Mouse (Mus musculus) myocyte (in vitro differentiated cells): Measurements from ENCODE around the gene Vps35l. TPM values are rescaled to one million over a fixed set of nuclear protein-coding genes. Genes with fewer than 3 reads are reported as not detected.

Experiments
- H3K27me3 ChIP-seq: one replicate; pipeline ENCODE4 v1.6.1; 2011; ENCODE audit not compliant: control insufficient read depth, insufficient read depth, insufficient read length
- H3K36me3 ChIP-seq: one replicate; pipeline ENCODE4 v1.6.1; 2011; ENCODE audit not compliant: control insufficient read depth, insufficient read depth
- H3K4me2 ChIP-seq: one replicate; pipeline ENCODE4 v1.6.1; 2011; ENCODE audit warnings: low read depth, control low read depth
- H3K4me3 ChIP-seq: one replicate; pipeline ENCODE4 v1.5.1; 2011; ENCODE audit warnings: mild to moderate bottlenecking, control low read depth, moderate library complexity
- H3K79me2 ChIP-seq: one replicate; pipeline ENCODE4 v1.6.1; 2011; ENCODE audit not compliant: control insufficient read depth, insufficient read depth
- H3ac ChIP-seq: one replicate; pipeline ENCODE4 v1.6.1; 2011; ENCODE audit not compliant: control insufficient read depth, insufficient read length
- CEBPB ChIP-seq: IDR thresholded peaks from 2 replicates; pipeline ENCODE4 v1.6.1; 2011; ENCODE audit warnings: mild to moderate bottlenecking, moderate library complexity; ENCODE audit not compliant: poor library complexity, insufficient read depth, severe bottlenecking
- E2F4 ChIP-seq: IDR thresholded peaks from one replicate; pipeline ENCODE4 v1.6.1; 2011; ENCODE audit warnings: mild to moderate bottlenecking, control low read depth, moderate library complexity; ENCODE audit not compliant: insufficient read depth
- MAX ChIP-seq: IDR thresholded peaks from one replicate; pipeline ENCODE4 v1.6.1; 2011; ENCODE audit warnings: low read depth, mild to moderate bottlenecking, control low read depth
- MYOD1 ChIP-seq, 3 experiments: IDR thresholded peaks; one replicate each; pipeline ENCODE4 v1.6.1; 2011; ENCODE audit warnings: control low read depth in 2 of 3, low read depth in 2 of 3, mild to moderate bottlenecking in 2 of 3, moderate library complexity in 1 of 3; ENCODE audit not compliant: insufficient read length in 2 of 3, control insufficient read depth in 1 of 3
- MYOG ChIP-seq, 3 experiments: IDR thresholded peaks; one replicate each; pipeline ENCODE4 v1.6.1; 2011; ENCODE audit warnings: control low read depth in 2 of 3, low read depth in 2 of 3, mild to moderate bottlenecking in 2 of 3; ENCODE audit not compliant: insufficient read length in 2 of 3, control insufficient read depth in 1 of 3, insufficient read depth in 1 of 3
- POLR2A ChIP-seq: IDR thresholded peaks from one replicate; pipeline ENCODE4 v1.6.1; 2011; ENCODE audit warnings: low read depth, mild to moderate bottlenecking, control low read depth, moderate library complexity; ENCODE audit not compliant: insufficient read length
- POLR2AphosphoS2 ChIP-seq: IDR thresholded peaks from one replicate; pipeline ENCODE4 v1.6.1; 2011; ENCODE audit warnings: low read depth, control low read depth; ENCODE audit not compliant: insufficient read length
- REST ChIP-seq: IDR thresholded peaks from one replicate; pipeline ENCODE4 v1.6.1; 2011; ENCODE audit warnings: mild to moderate bottlenecking, control low read depth, moderate library complexity; ENCODE audit not compliant: insufficient read depth, insufficient read length
- SRF ChIP-seq: IDR thresholded peaks from one replicate; pipeline ENCODE4 v1.6.1; 2011; ENCODE audit warnings: low read depth; ENCODE audit not compliant: control insufficient read depth, insufficient read length
- TCF12 ChIP-seq: IDR thresholded peaks from one replicate; pipeline ENCODE4 v1.6.1; 2011; ENCODE audit warnings: mild to moderate bottlenecking, control low read depth; ENCODE audit not compliant: poor library complexity, insufficient read depth, severe bottlenecking
- TCF3 ChIP-seq: IDR thresholded peaks from one replicate; pipeline ENCODE4 v1.6.1; 2011; ENCODE audit warnings: low read depth, control low read depth; ENCODE audit not compliant: insufficient read length
- USF1 ChIP-seq: IDR thresholded peaks from one replicate; pipeline ENCODE4 v1.6.1; 2011; ENCODE audit warnings: low read depth, mild to moderate bottlenecking, control low read depth, moderate library complexity
- polyA plus RNA-seq: library from polyadenylated mRNA; unstranded; fragments of >200 nt; fragmentation: generic; extraction: Trizol; gene quantifications from one replicate; pipeline ENCODE4 v1.2.1, GENCODE M21; 2012; ENCODE audit warnings: missing spikeins

Gene Vps35l
- polyA plus RNA-seq, 1 experiment = 35.7 TPM

DNA sequence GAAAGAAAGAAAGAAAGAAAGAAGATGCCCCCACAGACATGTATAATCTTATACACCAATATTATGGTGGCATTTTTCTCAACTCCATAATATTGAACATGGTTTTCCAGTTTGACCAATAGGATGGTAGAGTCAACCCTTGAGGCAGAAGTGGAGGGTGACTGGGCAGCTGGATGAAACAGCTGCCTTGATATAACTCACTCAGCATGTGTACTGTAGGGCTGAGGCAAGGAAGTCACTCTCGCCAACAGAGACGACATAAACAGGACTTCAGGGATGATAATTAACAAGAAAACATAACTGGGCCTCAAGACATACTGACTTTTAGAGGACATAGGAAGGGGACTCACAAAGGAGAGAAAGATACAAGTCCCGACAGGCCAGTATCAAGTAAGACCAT lies 114.6 kb downstream of the Vps35l start:
- Histone ChIP-seq H3K27me3 (no peaks in the 10 kb centered on the region), H3K36me3 (peaks cover 14% of the 10 kb centered on the region), H3K4me2 (peak overlapping the region; percentile 99), H3K79me2 (peaks cover 30% of the 10 kb centered on the region), H3K4me3 (peak overlapping the region; percentile 90), H3ac (peak overlapping the region; percentile 60)
- peak in 1 of 3 experiments; percentile 46 for TF ChIP-seq MYOD1 (IDR thresholded peaks at IDR 0.05; ENCODE audit: control insufficient read depth in 1 of 3, insufficient read length in 2 of 3, low read depth in 2 of 3)
- peak in 1 of 3 experiments; percentile 12 for TF ChIP-seq MYOG (IDR thresholded peaks at IDR 0.05; ENCODE audit: control insufficient read depth in 1 of 3, insufficient read depth in 1 of 3, insufficient read length in 2 of 3, low read depth in 2 of 3)
- TF ChIP-seq TCF3 = no peak

DNA sequence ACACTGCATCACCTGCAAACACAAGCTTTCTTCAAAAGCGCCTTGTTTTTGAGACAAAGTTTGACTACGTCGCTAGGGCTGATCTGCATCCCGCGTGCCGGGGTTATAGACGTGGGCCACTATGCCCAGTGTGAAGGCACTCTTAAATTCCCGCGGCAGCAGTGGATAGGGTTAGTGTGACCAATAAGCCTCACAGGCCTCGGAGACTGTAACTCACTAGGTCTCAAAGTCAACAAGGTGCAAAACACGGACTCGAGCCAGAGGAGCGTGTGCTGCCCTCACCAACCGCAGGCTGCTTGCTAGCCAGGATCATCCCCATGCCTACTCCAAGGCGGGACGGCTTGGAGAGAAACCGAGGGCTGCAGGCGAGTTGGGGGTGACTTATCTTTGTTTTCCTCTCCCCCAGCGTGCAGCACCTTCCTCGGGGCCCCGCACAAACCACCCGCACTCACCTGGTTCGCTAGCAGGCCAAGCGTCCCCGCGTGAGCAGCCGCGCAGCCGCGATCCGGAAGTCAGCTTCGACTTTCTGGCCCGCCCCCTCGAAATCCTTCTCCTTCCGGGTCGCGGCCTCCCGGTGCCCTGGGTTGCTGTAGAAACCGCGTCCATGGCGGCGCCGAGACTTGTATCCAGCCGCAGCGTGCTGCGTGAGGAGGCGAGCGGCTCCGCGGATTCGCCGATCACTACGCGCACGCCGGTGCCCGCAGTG lies 115.3 kb downstream of the Vps35l start, which contains the start of gene Iqck:
Iqck (plus strand) TSS at position 582 of the 706 bp plus-strand sequence.
- H3K36me3 ChIP-seq = peaks cover 11% of the 10 kb centered on the region
- H3ac ChIP-seq = peak within 1 kb of the TSS; percentile 60
- H3K27me3 ChIP-seq = no peaks in the 10 kb centered on the region
- TF ChIP-seq REST = no peak
- peak; percentile 8 for TF ChIP-seq E2F4
- TF ChIP-seq CEBPB = no peak
- TF ChIP-seq POLR2A = peak; percentile 89
- TF ChIP-seq POLR2AphosphoS2 = peak; percentile 82
- TF ChIP-seq MYOG (IDR thresholded peaks at IDR 0.05; ENCODE audit: control insufficient read depth in 1 of 3, insufficient read depth in 1 of 3, insufficient read length in 2 of 3, low read depth in 2 of 3) = no peak
- no peak for TF ChIP-seq MYOD1 (IDR thresholded peaks at IDR 0.05; ENCODE audit: control insufficient read depth in 1 of 3, insufficient read length in 2 of 3, low read depth in 2 of 3)
- H3K4me2 ChIP-seq = peak within 1 kb of the TSS; percentile 99
- peak within 1 kb of the TSS; percentile 90 for H3K4me3 ChIP-seq
- H3K79me2 ChIP-seq = peaks cover 30% of the 10 kb centered on the region

- peaks cover 27% of the 10 kb centered on the region for H3K79me2 ChIP-seq
- no peaks in the 10 kb centered on the region for H3K27me3 ChIP-seq
- peak within 1 kb of the TSS; percentile 99 for H3K4me2 ChIP-seq
- TF ChIP-seq USF1 (no peak), MAX (no peak), MYOD1 (IDR thresholded peaks at IDR 0.05; ENCODE audit: control insufficient read depth in 1 of 3, insufficient read length in 2 of 3, low read depth in 2 of 3) (no peak), SRF (no peak), MYOG (IDR thresholded peaks at IDR 0.05; ENCODE audit: control insufficient read depth in 1 of 3, insufficient read depth in 1 of 3, insufficient read length in 2 of 3, low read depth in 2 of 3) (no peak), REST (no peak), TCF3 (no peak)
- H3K36me3 ChIP-seq = peaks cover 10% of the 10 kb centered on the region
- H3ac ChIP-seq = peak within 1 kb of the TSS; percentile 60
- peak within 1 kb of the TSS; percentile 90 for H3K4me3 ChIP-seq
Observed at GRCm38 (mm10) chr7:118855877-118856304, 115.9 kb downstream of the Vps35l start, which contains the start of gene Knop1. Gene Knop1 (minus strand): TSS chr7:118856254.

GRCm38 (mm10) chr7:118858640-118859039 lies 118.6 kb downstream of the Vps35l start:
- no peaks in the 10 kb centered on the region for H3K36me3 ChIP-seq
- peaks cover 18% of the 10 kb centered on the region for H3K79me2 ChIP-seq
- no peak overlapping the region for H3K4me3 ChIP-seq
- no peak for TF ChIP-seq TCF3
- TF ChIP-seq REST = no peak
- TF ChIP-seq USF1 = no peak
- TF ChIP-seq MYOD1 (IDR thresholded peaks at IDR 0.05; ENCODE audit: control insufficient read depth in 1 of 3, insufficient read length in 2 of 3, low read depth in 2 of 3) = no peak
- TF ChIP-seq TCF12 = no peak
- no peak for TF ChIP-seq SRF
- no peak for TF ChIP-seq MAX
- TF ChIP-seq POLR2A = no peak
- no peak for TF ChIP-seq CEBPB
- no peak for TF ChIP-seq E2F4
- TF ChIP-seq POLR2AphosphoS2 = no peak
- no peak for TF ChIP-seq MYOG (IDR thresholded peaks at IDR 0.05; ENCODE audit: control insufficient read depth in 1 of 3, insufficient read depth in 1 of 3, insufficient read length in 2 of 3, low read depth in 2 of 3)
- H3K27me3 ChIP-seq = no peaks in the 10 kb centered on the region
- H3K4me2 ChIP-seq = no peak overlapping the region
- H3ac ChIP-seq = no peak overlapping the region

GRCm38 (mm10) chr7:118865362-118865761 lies 125.3 kb downstream of the Vps35l start:
- no peaks in the 10 kb centered on the region for H3K36me3 ChIP-seq
- no peaks in the 10 kb centered on the region for H3K27me3 ChIP-seq
- H3K4me3 ChIP-seq = no peak overlapping the region
- TF ChIP-seq POLR2AphosphoS2 (no peak), MYOD1 (IDR thresholded peaks at IDR 0.05; ENCODE audit: control insufficient read depth in 1 of 3, insufficient read length in 2 of 3, low read depth in 2 of 3) (no peak), MYOG (IDR thresholded peaks at IDR 0.05; ENCODE audit: control insufficient read depth in 1 of 3, insufficient read depth in 1 of 3, insufficient read length in 2 of 3, low read depth in 2 of 3) (no peak), CEBPB (no peak), TCF12 (no peak), TCF3 (no peak), MAX (no peak), SRF (no peak)
- no peak overlapping the region for H3ac ChIP-seq
- no peak overlapping the region for H3K4me2 ChIP-seq
- no peaks in the 10 kb centered on the region for H3K79me2 ChIP-seq
